Comparison of ENCODE assay signal across 24 mouse cellular contexts in genomic region chr6:134591614-134592013, GRCm38 (mm10). TPM values are rescaled to one million over a fixed set of nuclear protein-coding genes. Genes with fewer than 3 reads are reported as not detected.
A peak's percentile ranks its signal among the peaks of the same experiment; 100 is the strongest.
DNase-seq lines count a peak whose midpoint lies in the region; ATAC-seq and TF ChIP-seq lines count a peak whose summit lies in the region.
"Had no signal": no experiment of that assay in that cellular context is flagged by ENCODE, and none has a peak within 500 bp of the region (broad histone marks: within the 10 kb centered on the region; RNA-seq: fewer than 3 reads in every experiment).

No protein-coding gene starts in this region.

- H3K27ac ChIP-seq in midbrain, embryonic 11.5 days (ENCODE audit: low read depth, low read length) = no peak overlapping the region
- H3K27ac ChIP-seq in midbrain, embryonic 15.5 days = no peak overlapping the region
- no peak overlapping the region for H3K27ac ChIP-seq in MEL (ENCODE audit: control insufficient read depth, low read depth, low read length)
- H3K27ac ChIP-seq: embryonic facial prominence, embryonic 12.5 days; embryonic facial prominence, embryonic 15.5 days; gastrocnemius, adult 2 months; hindbrain, embryonic 13.5 days; intestine, embryonic 15.5 days had no signal

- peak; percentile 49 for DNase-seq in midbrain, embryonic 11.5 days (ENCODE audit: low spot score, missing footprints)
- DNase-seq in MEL (ENCODE audit: low read depth, low spot score) = peak; percentile 10
- peak; percentile 16 for DNase-seq in splenic B cell, adult 2 months (ENCODE audit: low read depth, low spot score)
- no peak for DNase-seq in ovary, postnatal 14 days (ENCODE audit: low spot score)
- no peak for DNase-seq in spleen, postnatal 4 days (ENCODE audit: low spot score in 2 of 2)
- DNase-seq: adrenal gland, postnatal 10 days; adrenal gland, postnatal 36 days; cerebellum, adult 18-20 months; cerebellum, adult 9-11 months; cerebellum, postnatal 25 days; forebrain, postnatal 0 days; gastrocnemius, adult 2 months; gastrocnemius, postnatal 14 days; heart, adult 11 months had no signal

- H3K79me2 ChIP-seq in MEL (ENCODE audit: control insufficient read depth, insufficient read depth, low read length, poor library complexity) = no peaks in the 10 kb centered on the region

- ATAC-seq in midbrain, embryonic 11.5 days (ENCODE audit: low FRiP score) = no peak
- ATAC-seq in midbrain, embryonic 15.5 days (replicated peaks) = no peak
- ATAC-seq: forebrain, embryonic 14.5 days; forebrain, postnatal 0 days; hindbrain, embryonic 16.5 days; intestine, embryonic 15.5 days had no signal

- TF ChIP-seq CTCF in MEL (IDR thresholded peaks at IDR 0.05 in 2 of 3, conservative IDR thresholded peaks at IDR 0.05 in 1 of 3; ENCODE audit: control insufficient read depth in 1 of 3, insufficient read depth in 1 of 3, low read depth in 2 of 3, low read length in 3 of 3, poor library complexity in 1 of 3, severe bottlenecking in 1 of 3) = no peak

- no peak for TF ChIP-seq EP300 in MEL (IDR thresholded peaks at IDR 0.05; ENCODE audit: low read depth in 1 of 2, low read length in 2 of 2)

- H3K9me3 ChIP-seq in midbrain, embryonic 11.5 days (ENCODE audit: control insufficient read depth, low read length) = no peaks in the 10 kb centered on the region
- no peaks in the 10 kb centered on the region for H3K9me3 ChIP-seq in midbrain, embryonic 15.5 days
- H3K9me3 ChIP-seq in MEL (replicated peaks; ENCODE audit: insufficient read depth, low read length) = no peaks in the 10 kb centered on the region
- H3K9me3 ChIP-seq: embryonic facial prominence, embryonic 12.5 days; embryonic facial prominence, embryonic 15.5 days; G1E; hindbrain, embryonic 13.5 days; intestine, embryonic 15.5 days had no signal

- no peaks in the 10 kb centered on the region for H3K4me1 ChIP-seq in midbrain, embryonic 11.5 days (ENCODE audit: control insufficient read depth, insufficient read depth, low read length)
- no peaks in the 10 kb centered on the region for H3K4me1 ChIP-seq in midbrain, embryonic 15.5 days
- H3K4me1 ChIP-seq in MEL (ENCODE audit: control insufficient read depth in 1 of 2, insufficient read depth in 2 of 2, low read length in 2 of 2) = no peaks in the 10 kb centered on the region
- H3K4me1 ChIP-seq: embryonic facial prominence, embryonic 12.5 days; embryonic facial prominence, embryonic 15.5 days; hindbrain, embryonic 13.5 days; intestine, embryonic 15.5 days had no signal

- TF ChIP-seq POLR2A in MEL (IDR thresholded peaks at IDR 0.05; ENCODE audit: control insufficient read depth in 1 of 2, insufficient read depth in 1 of 2, low read depth in 1 of 2, low read length in 2 of 2, poor library complexity in 1 of 2) = no peak

- H3K4me3 ChIP-seq in midbrain, embryonic 11.5 days (ENCODE audit: low read depth, low read length) = no peak overlapping the region
- no peak overlapping the region for H3K4me3 ChIP-seq in midbrain, embryonic 15.5 days
- no peak overlapping the region for H3K4me3 ChIP-seq in MEL (ENCODE audit: control insufficient read depth in 1 of 2, insufficient read depth in 1 of 2, low read depth in 2 of 2, low read length in 2 of 2)
- H3K4me3 ChIP-seq: embryonic facial prominence, embryonic 12.5 days; embryonic facial prominence, embryonic 15.5 days; gastrocnemius, adult 2 months; hindbrain, embryonic 13.5 days; intestine, embryonic 15.5 days had no signal

- H3K4me2 ChIP-seq in midbrain, embryonic 11.5 days = no peak overlapping the region
- no peak overlapping the region for H3K4me2 ChIP-seq in midbrain, embryonic 15.5 days
- H3K4me2 ChIP-seq: embryonic facial prominence, embryonic 12.5 days; embryonic facial prominence, embryonic 15.5 days; heart, embryonic 11.5 days; hindbrain, embryonic 13.5 days; intestine, embryonic 15.5 days had no signal

- no peaks in the 10 kb centered on the region for H3K27me3 ChIP-seq in midbrain, embryonic 11.5 days (ENCODE audit: control insufficient read depth, insufficient read depth, low read length)
- no peaks in the 10 kb centered on the region for H3K27me3 ChIP-seq in midbrain, embryonic 15.5 days (replicated peaks)
- H3K27me3 ChIP-seq in MEL (ENCODE audit: control insufficient read depth in 1 of 2, insufficient read depth in 2 of 2, low read length in 2 of 2) = peaks cover 4 to 10% of the 10 kb centered on the region in 2 experiments; a peak in 3 of 4 replicates
- no peaks in the 10 kb centered on the region for H3K27me3 ChIP-seq in splenic B cell, adult 2 months (ENCODE audit: control insufficient read depth, insufficient read depth, low read length, poor library complexity, severe bottlenecking)
- H3K27me3 ChIP-seq: CH12.LX; embryonic facial prominence, embryonic 12.5 days; embryonic facial prominence, embryonic 15.5 days; hindbrain, embryonic 13.5 days; intestine, embryonic 15.5 days had no signal

- no peak for TF ChIP-seq RAD21 in MEL (IDR thresholded peaks at IDR 0.05; ENCODE audit: low read depth, low read length)

- no peaks in the 10 kb centered on the region for H3K36me3 ChIP-seq in midbrain, embryonic 11.5 days (ENCODE audit: control insufficient read depth, insufficient read depth, low read length)
- no peaks in the 10 kb centered on the region for H3K36me3 ChIP-seq in midbrain, embryonic 15.5 days (replicated peaks)
- no peaks in the 10 kb centered on the region for H3K36me3 ChIP-seq in MEL (ENCODE audit: control insufficient read depth in 1 of 2, insufficient read depth in 2 of 2, low read length in 2 of 2)
- no peaks in the 10 kb centered on the region for H3K36me3 ChIP-seq in splenic B cell, adult 2 months (ENCODE audit: control insufficient read depth, insufficient read depth, low read length, poor library complexity, severe bottlenecking)
- H3K36me3 ChIP-seq: embryonic facial prominence, embryonic 12.5 days; embryonic facial prominence, embryonic 15.5 days; G1E; hindbrain, embryonic 13.5 days; intestine, embryonic 15.5 days had no signal

- no peak overlapping the region for H3K9ac ChIP-seq in midbrain, embryonic 11.5 days (ENCODE audit: low read length)
- no peak overlapping the region for H3K9ac ChIP-seq in midbrain, embryonic 15.5 days
- H3K9ac ChIP-seq in MEL (ENCODE audit: control insufficient read depth, low read depth, low read length, poor library complexity, severe bottlenecking) = no peak overlapping the region
- H3K9ac ChIP-seq: embryonic facial prominence, embryonic 12.5 days; embryonic facial prominence, embryonic 15.5 days; forebrain, postnatal 0 days; hindbrain, embryonic 13.5 days; intestine, embryonic 15.5 days had no signal

- 85% methylated on average over 2 of the region's 2 CpGs for WGBS in midbrain, embryonic 11.5 days
- 78% methylated on average over 2 of the region's 2 CpGs for WGBS in midbrain, embryonic 15.5 days

TF ChIP-seq in MEL, 35 proteins besides CTCF, POLR2A, EP300 and RAD21:
- TF ChIP-seq NRF1 (IDR thresholded peaks at IDR 0.05; ENCODE audit: insufficient read depth, low read depth, low read length, poor library complexity, severe bottlenecking) (no peak), ZNF384 (IDR thresholded peaks at IDR 0.05; ENCODE audit: low read depth, low read length) (no peak), ZC3H11A (IDR thresholded peaks at IDR 0.05; ENCODE audit: low read depth, low read length) (no peak), MAZ (IDR thresholded peaks at IDR 0.05; ENCODE audit: low read depth, low read length) (no peak), GATA1 (IDR thresholded peaks at IDR 0.05; ENCODE audit: low read depth, low read length) (no peak), USF1 (IDR thresholded peaks at IDR 0.05; ENCODE audit: low read depth, low read length) (no peak), E2F4 (IDR thresholded peaks at IDR 0.05; ENCODE audit: borderline replicate concordance, low read depth, low read length) (no peak)
TF ChIP-seq in MEL: peak in this region for 0.

RNA-seq across cellular contexts. Expression of gene Lrp6, which starts 24.8 kb away (rescaled TPM):
- 25.0 and 27.5 TPM in 2 replicates for polyA plus RNA-seq in midbrain, embryonic 11.5 days (2014; fragmentation: Nextera tagmentation; extraction: Ambion mirVana)
- 18.8 and 19.5 TPM in 2 replicates for polyA plus RNA-seq in midbrain, embryonic 15.5 days (2015; fragmentation: Nextera tagmentation; extraction: Ambion mirVana)
- 13.1 and 13.4 TPM in 2 replicates for total RNA-seq in MEL (2012; rRNA removed)
- 10 to 100 TPM; 17.2 to 25.7 TPM for polyA plus RNA-seq in MEL (2012; ENCODE audit: insufficient read depth in 1 of 2, insufficient read length in 2 of 2, low read depth in 1 of 2, low replicate concordance in 2 of 2, missing spikeins in 1 of 2)

RNA-seq across cellular contexts. Expression of gene Mansc1, which starts 40.7 kb away (rescaled TPM):
- polyA plus RNA-seq in midbrain, embryonic 11.5 days (2014; fragmentation: Nextera tagmentation; extraction: Ambion mirVana) = 0.87 and 1.3 TPM in 2 replicates
- 1.1 TPM in 2 replicates for polyA plus RNA-seq in midbrain, embryonic 15.5 days (2015; fragmentation: Nextera tagmentation; extraction: Ambion mirVana)
- not detected in 2 replicates for total RNA-seq in MEL (2012; rRNA removed)
- polyA plus RNA-seq in MEL (2012; ENCODE audit: insufficient read depth in 1 of 2, insufficient read length in 2 of 2, low read depth in 1 of 2, low replicate concordance in 2 of 2, missing spikeins in 1 of 2) = not detected
- total RNA-seq: CH12.LX, G1E had no signal
- polyA plus RNA-seq: G1E had no signal

RNA-seq across cellular contexts. Expression of gene Borcs5, which starts 47.7 kb away (rescaled TPM):
- 26.4 and 28.3 TPM in 2 replicates for polyA plus RNA-seq in midbrain, embryonic 11.5 days (2014; fragmentation: Nextera tagmentation; extraction: Ambion mirVana)
- polyA plus RNA-seq in midbrain, embryonic 15.5 days (2015; fragmentation: Nextera tagmentation; extraction: Ambion mirVana) = 48.6 and 49.7 TPM in 2 replicates
- 7.7 and 8.7 TPM in 2 replicates for total RNA-seq in MEL (2012; rRNA removed)
- polyA plus RNA-seq in MEL (2012; ENCODE audit: insufficient read depth in 1 of 2, insufficient read length in 2 of 2, low read depth in 1 of 2, low replicate concordance in 2 of 2, missing spikeins in 1 of 2) = 10 to 100 TPM in 1 of 2 experiments, not detected in 1; 13.0 TPM

Comparison
In these comparisons a context has a peak if more than half of its experiments do, and no peak if none do; other contexts are left out.
1. DNase-seq: peak in midbrain, embryonic 11.5 days (single experiment), MEL (single experiment) and splenic B cell, adult 2 months (single experiment); none in ovary, postnatal 14 days (single experiment) and spleen, postnatal 4 days (0 of 2).